Mouse (Mus musculus): ENCODE results near the gene Aurkaip1. TPM values are rescaled to one million over a fixed set of nuclear protein-coding genes. Genes with fewer than 3 reads are reported as not detected.
"Not testable (repeated sequence)": the region's sequence is repeated elsewhere in the genome, so short reads cannot be mapped to it uniquely, and the experiment has no call there.

The Aurkaip1 gene
- polyA plus RNA-seq (2017; shearing (Covaris generic)), result 100 to 1,000 TPM; 206 to 219 (median 211) TPM

DNA sequence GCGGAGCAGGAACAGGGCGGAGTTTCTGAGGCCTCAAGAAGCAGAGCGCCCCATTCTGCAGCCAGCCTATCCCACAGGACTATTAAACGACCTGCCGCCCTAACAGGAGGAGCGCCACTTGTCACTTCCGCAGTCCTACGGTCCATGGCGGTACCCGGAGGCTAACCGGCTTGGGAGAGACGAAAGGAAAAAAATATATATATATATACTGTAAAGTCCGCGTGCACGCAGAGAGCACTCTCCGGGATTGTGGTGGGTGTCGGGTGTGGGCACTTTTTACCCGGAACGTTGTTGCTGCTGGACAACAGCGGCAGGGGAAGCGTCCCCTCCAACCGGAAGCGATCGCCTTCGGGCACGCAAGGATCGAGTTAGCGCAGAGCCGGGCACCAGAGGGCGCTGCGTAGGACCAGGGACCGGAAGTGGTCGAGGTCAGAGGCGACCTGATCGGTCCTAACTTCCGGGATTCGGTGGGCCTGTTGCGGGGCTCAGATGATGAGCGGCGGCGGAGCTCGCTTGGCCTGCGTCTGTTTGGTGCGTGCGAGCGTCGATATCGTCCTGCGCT is at the start of gene Aurkaip1:
TSS of gene Aurkaip1 (plus strand) at position 68 of the 562 bp plus-strand sequence.
- ATAC-seq, result peak; percentile 84

DNA sequence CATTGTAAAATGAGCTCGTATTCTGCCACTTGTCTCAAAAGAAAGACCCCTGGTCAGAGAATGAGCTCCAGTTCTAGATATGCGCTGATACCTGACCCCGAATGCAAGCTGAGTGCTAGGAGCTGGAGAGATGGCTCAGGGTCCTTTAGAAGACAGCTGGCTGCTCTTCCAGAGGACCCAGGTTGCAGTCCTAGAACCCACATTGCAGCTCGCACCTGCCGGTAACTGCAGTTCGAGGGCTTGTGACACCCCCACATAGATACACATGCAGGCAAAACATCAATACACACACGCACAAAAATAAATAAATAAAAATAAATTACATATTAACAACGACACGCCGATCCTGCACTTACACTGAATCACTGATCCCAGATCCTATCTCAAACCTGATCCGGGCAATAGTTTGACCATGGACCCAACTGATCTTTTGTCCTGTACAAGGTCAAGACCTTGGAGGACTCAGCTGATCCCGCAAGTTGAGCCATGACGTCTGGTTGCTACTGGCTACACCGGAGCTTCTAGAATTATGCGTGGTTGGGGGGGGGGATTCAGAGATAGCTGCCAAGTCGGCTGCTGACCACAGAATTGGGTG is 47.5 kb upstream of the Aurkaip1 start:
- no peak for ATAC-seq

DNA sequence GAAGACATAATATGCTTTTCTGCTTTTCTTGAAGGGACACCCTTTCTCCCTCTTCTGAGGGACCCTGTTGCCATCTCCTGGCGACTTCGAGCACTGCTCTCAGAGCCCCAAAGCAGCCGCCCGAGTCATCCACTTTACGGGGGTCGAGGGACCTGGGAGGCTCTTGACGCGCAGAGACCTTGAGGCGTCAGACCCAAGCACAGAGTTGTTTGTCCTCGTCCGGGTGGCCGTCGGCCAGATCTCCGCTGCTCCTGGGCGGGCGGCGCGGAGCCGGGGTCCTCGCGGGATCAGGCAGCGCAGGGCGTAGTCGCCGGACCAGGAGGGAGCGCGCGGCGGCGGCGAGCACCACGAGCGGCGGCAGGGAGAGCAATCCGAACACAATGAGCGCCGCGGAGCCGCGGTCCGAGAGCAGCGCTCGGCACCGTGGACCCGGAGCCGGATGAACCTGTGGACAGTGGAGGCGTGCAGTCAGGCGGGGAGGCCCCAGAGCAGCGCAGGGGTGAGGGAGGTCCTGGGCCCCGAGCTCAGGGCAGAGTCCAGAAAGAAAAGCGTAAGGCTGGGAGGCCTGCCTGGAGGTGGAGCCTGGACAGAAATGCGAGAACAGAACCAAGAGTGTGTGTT is 46.9 kb upstream of the Aurkaip1 start:
- ATAC-seq, result peak; percentile 56

DNA sequence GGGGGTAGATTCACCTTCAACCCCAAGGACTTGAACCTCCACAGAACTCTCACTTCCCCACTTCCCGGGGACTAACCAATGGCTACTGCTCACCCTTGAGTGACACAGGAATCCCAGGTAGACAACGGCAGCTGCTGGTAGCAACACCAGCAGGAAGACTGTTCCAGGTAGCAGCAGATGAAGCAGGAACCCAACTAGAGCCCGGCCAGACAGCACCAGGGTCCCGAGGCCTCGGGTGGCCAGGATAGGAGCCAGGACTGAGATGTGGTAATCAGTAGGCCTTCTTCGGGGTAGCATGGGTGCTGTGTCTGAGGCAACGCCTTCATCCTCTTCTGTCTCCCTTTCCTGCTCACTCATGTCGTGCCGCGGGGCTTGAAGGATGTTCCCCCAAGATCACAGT is 45.8 kb upstream of the Aurkaip1 start:
- ATAC-seq, result no peak

DNA sequence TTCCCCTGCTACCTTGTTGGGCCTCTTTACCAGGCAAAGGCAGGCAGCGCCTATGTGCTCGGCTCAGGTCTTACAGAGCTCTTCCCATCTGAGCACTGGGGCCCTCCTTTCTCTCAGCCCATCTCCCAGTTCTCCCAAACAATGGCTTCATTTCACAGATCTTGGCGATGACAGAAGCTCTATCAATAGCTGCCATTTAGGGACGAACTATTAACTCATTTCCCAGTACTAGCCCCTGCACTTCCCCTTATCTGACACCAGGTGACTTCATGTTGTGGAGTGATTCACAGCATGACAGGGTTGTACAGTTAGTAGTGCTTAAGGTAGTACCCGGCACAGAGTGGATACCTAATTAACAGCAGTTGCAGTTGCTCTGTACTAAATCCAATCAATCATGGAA is 45.3 kb upstream of the Aurkaip1 start, which contains the start of gene Tmem88b:
TSS of gene Tmem88b (minus strand) at position 56 of the 400 bp plus-strand sequence.
- ATAC-seq, result no peak

DNA sequence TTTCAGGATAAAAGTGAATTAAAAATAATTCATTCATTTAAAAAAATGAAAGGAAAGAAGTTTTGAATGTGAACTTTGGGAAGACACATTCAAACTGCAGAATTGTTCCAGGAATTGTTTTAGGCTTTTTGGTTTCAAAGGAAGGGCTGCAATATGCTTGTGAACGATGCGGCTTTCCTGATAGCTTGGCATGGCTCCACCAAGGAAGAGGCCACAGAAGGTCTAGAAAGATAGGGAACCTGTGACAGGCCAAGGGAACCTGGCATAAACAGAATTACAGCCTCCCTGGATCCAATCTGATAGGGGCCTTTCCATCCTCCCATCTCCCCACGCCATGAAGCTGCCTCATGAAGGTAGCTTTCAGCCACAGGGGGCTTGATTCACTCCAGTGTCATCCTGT is 42.8 kb upstream of the Aurkaip1 start:
- ATAC-seq, result no peak

DNA sequence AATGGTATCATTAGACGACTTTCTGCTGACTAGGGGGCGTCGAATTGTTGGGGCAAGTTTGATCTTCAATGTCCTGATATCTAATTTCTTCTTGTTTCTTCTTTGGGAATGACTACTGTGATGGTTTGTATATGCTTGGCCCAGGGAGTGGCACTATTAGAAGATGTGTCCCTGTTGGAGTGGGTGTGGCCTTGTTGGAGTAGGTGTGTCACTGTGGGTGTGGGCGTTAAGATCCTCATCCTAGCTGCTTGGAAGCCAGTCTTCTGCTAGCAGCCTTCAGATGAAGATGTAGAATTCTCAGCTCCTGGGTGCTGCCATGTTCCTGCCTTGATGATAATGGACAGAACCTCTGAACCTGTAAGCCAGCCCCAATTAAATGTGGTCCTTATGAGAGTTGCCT is 42.2 kb upstream of the Aurkaip1 start:
- ATAC-seq, result not testable (repeated sequence)

DNA sequence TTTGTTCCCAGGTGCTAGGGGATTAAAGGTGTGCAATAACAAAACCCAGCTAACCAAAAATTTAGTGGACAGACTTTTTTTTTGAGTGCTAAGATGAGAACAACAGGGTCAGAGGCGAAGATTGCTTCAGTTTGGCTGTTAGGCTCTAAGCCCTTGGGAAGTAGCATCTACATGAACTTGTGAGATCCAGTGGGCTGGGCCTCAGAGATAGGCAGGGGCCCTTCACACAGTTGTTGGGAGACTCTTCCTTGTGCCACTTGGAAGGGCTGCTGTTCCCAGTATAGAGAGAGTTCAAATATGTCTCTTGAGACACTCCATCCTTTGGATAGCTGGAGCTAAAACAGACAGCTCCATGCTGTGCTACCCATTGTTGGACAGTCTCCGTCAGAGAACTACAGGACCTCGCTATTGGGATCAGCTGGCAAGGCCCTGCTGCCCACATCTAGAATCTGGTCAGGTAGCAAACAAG is 41.0 kb upstream of the Aurkaip1 start, which contains the start of gene Ankrd65:
TSS of gene Ankrd65 (plus strand) at position 419 of the 469 bp plus-strand sequence.
- ATAC-seq, result no peak

DNA sequence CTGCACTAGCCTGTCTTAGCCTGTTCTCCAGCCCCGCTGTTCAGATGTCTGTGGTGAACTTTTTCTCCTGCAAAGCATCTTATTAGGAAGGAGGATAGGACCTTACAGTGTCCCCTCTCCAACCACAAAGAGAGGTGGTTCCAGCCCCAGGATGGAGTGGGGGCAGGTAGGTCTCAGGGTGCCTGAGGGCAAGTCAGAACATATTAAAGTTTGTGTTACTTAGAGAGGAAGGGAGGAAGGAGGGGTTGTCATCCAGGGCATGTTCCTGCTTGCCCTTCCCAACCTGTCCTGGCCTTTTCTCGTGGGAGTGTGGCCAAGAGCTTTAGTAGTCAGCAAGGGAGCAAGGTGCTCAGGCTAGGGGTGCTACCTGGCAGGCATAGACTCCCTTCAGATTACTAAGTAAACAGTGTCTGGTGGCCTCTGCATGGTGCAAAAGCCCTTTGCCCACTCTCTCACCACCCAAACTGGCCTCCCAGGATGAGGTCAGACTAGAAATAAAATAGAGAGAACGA is 40.4 kb upstream of the Aurkaip1 start:
- no peak for ATAC-seq

DNA sequence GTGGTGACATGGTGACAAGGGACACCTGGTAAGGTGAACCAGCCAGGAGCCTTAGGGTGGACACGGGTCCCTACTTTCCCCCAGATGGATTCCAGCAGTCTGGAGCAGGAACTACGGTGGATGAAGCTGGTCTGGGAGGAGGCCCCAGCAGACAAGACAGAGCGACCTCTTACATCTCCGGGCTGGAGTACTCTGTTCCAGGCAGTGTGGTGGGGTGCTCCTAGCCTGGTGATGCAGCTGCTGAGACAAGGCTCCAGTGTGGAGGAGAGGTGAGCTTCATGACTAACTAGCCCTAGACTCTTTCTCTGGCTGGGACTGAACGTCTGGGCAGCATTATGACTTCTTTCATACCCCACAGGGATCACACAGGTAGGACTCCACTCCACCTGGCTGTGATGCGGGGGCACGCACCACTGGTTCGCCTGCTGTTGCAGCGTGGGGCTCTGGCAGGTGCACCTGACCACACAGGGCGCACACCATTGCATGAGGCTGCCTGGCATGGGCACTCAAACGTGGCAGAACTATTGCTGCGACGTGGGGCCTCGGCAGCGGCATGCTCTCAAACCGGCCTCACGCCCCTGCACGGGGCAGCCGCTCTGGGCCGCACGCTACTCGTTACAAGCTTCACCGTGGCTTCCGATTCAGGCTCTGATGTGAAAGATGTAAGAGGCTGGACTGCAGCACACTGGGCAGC is 39.7 kb upstream of the Aurkaip1 start:
- ATAC-seq, result no peak

DNA sequence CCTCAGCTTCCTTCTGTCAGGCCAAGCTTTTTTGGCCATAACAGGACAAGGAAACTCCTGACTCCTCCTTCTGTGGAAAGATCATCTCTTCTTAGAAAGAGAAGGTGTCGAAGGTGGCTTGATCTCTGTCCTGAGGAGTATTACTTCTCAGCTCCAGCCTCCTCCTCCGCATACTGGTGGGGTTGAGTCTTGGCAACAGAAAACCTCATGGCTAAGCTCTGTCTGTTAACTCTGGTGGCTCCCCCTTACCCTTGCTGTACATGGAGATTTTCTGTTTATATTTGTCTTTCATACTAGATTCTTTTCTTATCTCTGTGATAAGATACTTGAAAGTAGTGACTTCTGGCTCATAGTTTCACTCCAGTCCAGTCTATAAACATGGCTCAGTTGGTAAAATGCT is 37.3 kb upstream of the Aurkaip1 start:
- ATAC-seq, result no peak

DNA sequence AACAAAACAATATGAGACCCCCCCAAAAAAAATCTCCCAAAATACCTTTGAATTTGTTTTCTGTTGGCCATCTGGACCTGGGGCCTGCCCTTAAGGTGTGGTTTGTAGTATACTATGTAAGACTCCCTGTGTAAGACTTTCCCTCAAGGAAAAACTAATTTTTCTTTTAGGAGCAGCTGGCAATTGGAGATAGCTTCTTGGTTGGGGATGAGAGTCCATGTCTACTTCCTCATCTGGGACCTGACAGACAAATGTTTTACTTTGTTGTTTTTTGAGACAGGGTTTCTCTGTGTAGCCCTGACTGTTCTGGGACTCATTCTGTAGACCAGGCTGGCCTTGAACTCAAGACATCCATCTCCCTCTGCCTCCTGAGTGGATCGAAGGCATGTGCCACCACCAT is 29.0 kb upstream of the Aurkaip1 start:
- ATAC-seq, result no peak

DNA sequence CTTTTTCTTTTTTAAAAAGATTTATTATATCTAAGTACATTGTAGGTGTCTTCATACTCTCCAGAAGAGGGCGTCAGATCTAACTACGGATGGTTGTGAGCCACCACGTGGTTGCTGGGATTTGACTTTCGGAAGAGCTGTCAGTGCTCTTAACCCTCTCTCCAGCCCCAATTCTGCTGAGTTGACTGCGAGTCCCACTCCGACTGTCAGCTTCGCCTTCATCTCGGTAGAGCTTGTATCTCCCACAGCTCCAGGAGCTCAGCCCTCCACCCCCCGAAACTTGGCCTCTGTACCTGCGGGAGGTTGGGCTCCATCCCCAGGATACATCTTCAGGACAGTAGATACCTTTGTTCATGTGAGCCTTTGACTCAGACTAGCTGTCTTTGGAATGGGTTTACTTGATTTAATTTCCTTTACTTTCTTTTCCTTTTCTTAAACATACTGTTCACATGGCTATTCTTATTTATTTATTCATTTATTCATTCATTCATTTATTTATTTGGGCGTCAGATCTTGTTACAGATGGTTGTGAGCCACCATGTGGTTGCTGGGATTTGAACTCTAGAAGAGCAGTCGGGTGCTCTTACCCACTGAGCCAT is 28.2 kb upstream of the Aurkaip1 start, which contains the start of gene Mrpl20:
TSS of gene Mrpl20 (plus strand) at position 138 of the 599 bp plus-strand sequence.
- peak; percentile 57 for ATAC-seq

DNA sequence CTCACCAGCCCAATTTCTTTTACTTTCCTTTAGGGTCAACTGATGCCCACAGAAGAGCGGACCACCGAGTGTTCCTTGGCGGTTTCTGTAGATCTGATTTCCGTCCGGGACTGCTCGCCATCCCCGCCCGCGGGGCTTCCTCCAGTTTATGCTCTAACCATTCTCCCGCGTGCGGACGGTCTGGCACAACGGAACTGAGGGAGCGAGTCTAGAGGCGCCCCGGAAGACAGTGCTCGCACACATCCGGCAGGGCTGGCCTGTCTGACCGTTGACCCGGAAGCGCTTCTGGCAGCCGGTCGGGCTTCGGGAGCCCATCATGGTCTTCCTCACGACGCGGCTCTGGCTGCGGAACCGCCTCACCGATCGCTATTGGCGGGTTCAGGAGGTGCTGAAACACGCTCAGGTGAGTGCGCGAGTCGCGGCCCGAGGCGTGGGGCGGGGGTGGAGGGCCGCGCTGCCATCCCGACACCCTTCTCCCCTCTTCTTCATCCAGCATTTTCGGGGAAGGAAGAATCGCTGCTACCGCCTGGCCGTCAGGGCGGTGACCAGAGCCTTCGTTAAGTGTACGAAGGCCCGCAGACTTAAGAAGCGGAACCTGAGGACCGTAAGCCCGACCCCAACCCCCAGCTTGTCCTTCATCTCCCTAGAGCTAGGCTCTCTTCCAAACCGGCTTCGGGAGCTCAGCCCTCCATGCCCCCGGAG is 27.6 kb upstream of the Aurkaip1 start:
- peak; percentile 94 for ATAC-seq

DNA sequence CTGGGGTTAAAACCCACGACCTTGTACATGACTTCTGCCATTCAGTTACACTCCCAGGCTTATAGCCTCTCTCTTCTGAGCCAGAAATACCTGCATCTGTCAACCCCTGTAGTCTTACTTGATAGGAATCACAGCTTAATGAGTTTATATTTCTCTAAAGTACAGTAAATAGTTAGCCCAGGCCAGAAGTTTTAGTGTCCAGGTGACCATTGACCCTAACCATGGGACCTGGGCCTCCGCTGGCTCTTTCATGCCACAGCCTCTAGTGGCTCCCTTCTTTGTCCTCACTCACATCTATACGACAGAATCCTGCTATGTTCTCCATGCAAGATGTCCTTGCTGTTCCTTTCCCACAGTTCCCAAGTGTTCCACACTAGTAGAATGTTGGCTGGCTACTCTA is 23.2 kb upstream of the Aurkaip1 start:
- no peak for ATAC-seq

DNA sequence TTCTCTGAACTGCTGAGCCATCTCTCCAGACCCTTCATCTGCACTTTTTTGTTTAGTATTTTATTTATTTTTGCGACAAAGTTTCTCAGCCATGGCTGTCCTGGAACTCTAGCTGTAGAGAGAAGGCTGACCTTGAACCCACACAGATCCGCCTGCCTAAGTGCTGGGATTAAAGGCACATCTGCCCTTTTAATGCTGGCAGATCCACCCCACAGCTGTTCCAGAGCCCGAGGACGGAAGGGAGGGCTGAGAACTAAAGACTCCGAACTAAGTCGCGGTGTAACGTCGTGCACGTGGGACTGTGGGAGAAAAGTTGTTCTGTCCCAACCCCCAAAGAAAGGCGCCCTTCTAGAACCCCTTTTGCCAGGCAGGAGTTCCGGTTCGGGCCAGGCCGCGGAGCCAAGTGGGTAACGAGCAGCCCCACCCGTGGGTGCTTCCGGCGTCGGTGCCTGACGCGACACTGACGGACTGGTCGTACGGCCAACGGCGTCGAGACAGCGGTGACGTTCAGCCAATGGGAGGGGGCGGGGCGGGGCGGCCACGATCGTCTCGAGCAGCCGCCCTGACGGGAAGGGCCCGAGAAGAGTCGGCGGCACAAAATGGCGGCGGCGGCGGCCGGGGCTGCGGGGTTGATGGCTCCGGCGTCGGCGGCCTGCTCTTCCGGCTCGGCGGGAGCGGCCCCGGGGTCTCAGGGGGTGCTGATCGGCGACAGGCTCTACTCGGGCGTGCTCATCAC is 19.0 kb upstream of the Aurkaip1 start, which contains the start of gene Ccnl2:
TSS of gene Ccnl2 (plus strand) at position 561 of the 736 bp plus-strand sequence.
- ATAC-seq, result peak; percentile 99

DNA sequence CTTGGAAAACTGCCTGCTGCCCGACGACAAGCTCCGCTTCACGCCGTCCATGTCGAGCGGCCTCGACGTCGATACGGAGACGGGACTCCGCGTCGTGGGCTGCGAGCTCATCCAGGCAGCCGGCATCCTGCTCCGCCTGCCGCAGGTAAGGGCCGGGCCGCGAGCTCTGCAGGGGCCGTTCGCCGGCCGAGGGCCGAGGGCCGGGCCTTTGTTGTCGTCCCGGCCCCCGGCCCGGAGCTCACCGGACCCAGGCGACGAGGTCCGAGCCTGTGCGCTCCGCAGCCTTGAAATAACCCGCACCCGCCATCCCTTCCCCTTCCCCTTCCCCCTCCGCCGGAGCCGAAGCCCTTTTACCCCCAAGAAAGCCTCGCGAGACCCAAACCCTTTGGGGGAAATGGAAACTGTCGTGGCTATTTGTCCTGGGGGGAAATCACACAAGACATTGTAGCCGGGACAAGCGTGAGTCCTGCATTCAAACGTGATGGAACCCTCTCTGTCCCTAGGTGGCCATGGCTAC is 18.3 kb upstream of the Aurkaip1 start:
- peak; percentile 12 for ATAC-seq

DNA sequence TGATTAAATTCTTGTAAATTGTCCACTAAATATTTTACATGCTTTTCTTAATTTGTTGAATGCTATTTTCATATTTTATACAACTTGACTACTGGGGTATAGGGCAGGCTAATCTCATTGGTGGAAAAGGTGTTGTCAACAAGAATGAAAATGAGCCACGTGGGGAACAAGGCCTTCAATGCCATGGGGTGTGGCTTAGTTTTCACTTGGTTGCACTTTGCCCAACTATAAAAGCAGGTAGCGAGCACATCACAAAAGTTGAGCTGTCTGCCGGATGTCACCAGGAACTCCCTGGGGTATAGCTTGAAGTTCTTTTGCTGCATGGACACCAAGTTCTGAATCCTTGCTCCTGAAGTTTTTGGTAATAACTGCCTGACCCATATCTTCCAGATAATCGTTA is 13.5 kb upstream of the Aurkaip1 start:
- ATAC-seq, result no peak

DNA sequence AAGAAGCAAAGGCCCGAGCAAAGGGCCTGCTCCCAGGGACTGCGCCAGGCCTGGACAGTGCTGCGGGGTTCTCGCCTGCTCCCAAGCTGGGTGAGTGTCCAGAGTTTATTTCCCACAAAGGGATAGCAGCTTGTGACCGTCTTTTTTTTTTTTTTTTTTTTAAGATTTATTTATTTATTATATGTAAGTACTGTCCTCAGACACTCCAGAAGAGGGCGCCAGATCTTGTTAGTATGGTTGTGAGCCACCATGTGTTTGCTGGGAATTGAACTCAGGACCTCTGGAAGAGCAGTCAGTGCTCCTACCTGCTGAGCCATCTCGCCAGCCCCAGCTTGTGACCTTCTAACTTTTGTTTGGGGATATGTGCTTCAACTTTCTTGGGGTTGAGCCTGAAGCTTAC is 10.0 kb upstream of the Aurkaip1 start:
- ATAC-seq, result no peak

DNA sequence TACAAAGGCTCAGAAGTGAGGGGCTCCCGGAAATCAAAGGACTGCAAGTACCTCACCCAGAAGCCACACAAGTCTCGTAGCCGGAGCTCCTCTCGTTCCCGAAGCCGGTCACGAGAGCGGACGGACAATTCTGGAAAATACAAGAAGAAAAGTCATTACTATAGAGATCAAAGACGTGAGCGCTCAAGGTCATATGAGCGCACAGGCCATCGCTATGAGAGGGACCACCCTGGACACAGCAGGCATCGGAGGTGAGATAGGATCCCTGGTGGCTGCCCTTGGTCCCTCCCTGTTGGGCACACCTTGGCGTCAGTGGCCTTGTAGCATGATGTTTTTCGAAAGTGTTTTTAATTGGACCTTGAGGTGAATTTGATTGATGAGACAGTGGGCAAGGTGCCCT is 7.6 kb upstream of the Aurkaip1 start:
- no peak for ATAC-seq

DNA sequence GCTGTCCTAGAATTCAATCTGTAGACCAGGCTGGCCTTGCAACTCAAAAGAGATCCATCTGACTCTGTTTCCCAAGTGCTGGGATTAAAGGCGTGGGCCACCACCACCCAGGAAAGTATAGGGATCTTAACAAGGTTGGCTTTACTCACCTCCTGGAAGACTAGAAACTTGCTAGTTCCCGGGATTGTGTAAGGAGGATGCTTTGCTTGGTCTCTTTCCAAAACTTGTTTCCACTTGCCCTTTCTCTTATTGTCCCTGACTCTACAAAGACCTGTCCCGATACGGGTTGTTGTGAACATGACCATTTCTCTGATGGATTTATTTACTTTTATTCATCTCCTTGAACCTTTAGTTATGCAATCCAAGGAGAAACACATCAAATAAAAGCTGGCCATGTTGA is 1.2 kb upstream of the Aurkaip1 start:
- ATAC-seq, result no peak
